Mouse (Mus musculus): ENCODE measurements at regions not wholly inside any gene's neighbourhood (a gene's known extent, or its start where the extent isn't known, plus 50 kb on each side); places are given as distances from the start of the nearest gene placed in this dataset.

DNA sequence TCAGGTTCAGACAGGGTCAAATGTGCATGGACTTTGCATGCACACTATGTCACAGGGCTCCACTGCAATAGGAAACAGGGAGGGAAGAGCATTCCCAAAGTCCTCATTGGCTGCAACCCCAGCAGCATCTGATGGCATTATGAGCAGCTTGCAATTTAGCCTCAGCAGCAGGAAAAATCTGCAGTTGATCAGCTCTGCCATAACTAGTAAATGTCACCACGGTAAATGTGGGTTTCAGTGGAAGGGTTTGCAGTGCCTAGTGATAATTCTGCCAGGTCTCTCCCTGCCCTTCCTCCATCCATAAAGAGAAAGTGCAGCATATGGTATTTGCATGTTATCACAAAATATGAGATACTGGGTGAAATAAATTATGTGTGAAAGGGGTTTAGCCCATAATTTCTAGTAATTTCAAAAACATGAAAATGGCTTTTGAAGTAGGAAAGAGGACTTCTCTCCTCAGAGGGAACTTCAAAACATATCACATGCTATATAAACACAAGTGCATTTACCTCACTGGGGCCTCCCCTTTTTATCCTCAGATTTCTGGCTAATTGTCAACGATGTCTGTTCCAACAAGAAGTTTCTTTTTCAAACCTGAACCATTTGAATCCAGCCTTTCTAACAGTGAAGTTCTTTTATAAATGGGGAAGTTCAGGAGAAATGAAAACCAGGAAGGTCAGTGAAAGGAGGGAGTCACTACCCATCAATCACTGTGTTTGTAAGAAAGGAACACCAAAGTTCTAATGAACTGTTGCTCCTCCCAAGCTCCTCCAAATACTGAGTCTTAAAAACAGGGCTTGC, 303.5 kb downstream of the Meis1 start:
- no peak overlapping the region for H3K4me2 ChIP-seq (ENCODE audit: low read depth, low read length)
- no peak overlapping the region for H3K4me3 ChIP-seq (ENCODE audit: low read depth, low read length)
- TF ChIP-seq EP300 (IDR thresholded peaks at IDR 0.05; ENCODE audit: low read depth) (no peak), CTCF (IDR thresholded peaks at IDR 0.05; ENCODE audit: low read depth) (no peak)
- ATAC-seq (ENCODE audit: insufficient read depth, low read depth) (no peak), DNase-seq (ENCODE audit: low spot score) (no peak)
- no peaks in the 10 kb centered on the region for H3K27me3 ChIP-seq (ENCODE audit: control insufficient read depth, insufficient read depth, low read length)
- no peak overlapping the region for H3K9ac ChIP-seq (replicated peaks; ENCODE audit: low read depth, low read length)
- H3K36me3 ChIP-seq (replicated peaks; ENCODE audit: control insufficient read depth, insufficient read depth, low read length) = no peaks in the 10 kb centered on the region
- H3K27ac ChIP-seq (ENCODE audit: low read depth) = no peak overlapping the region
- H3K4me1 ChIP-seq (ENCODE audit: control insufficient read depth, insufficient read depth) = no peaks in the 10 kb centered on the region
- no peaks in the 10 kb centered on the region for H3K9me3 ChIP-seq (replicated peaks; ENCODE audit: control insufficient read depth, low read length)
- WGBS = 54% methylated on average over 2 of the region's 2 CpGs

DNA sequence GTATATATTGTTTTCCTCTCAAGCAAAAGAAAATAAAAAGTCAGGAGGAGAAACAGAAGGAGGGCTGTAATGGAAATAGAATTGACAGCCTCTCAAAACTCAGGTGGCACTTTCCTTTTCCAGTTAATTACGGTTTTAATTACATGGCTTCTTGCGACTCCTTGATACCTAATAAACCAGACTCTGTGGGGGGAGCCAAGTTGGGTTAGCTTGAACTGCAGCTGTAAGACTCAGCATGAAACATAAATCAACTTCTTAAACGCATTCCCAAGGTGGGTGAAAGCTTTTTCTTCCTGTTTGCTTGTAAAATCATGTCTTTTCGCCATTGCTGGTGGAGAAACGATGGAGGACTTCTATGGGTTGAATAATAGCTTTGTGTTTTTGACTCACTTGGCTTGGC, 304.4 kb downstream of the Meis1 start:
- WGBS = 80% methylated on average over 5 of the region's 5 CpGs
- Histone ChIP-seq H3K9me3 (replicated peaks; ENCODE audit: control insufficient read depth, low read length) (no peaks in the 10 kb centered on the region), H3K9ac (replicated peaks; ENCODE audit: low read depth, low read length) (no peak overlapping the region), H3K27ac (ENCODE audit: low read depth) (no peak overlapping the region), H3K4me2 (ENCODE audit: low read depth, low read length) (no peak overlapping the region), H3K4me1 (ENCODE audit: control insufficient read depth, insufficient read depth) (no peaks in the 10 kb centered on the region), H3K36me3 (replicated peaks; ENCODE audit: control insufficient read depth, insufficient read depth, low read length) (no peaks in the 10 kb centered on the region), H3K27me3 (ENCODE audit: control insufficient read depth, insufficient read depth, low read length) (no peaks in the 10 kb centered on the region), H3K4me3 (ENCODE audit: low read depth, low read length) (no peak overlapping the region)
- no peak for DNase-seq (ENCODE audit: low spot score)
- no peak for TF ChIP-seq CTCF (IDR thresholded peaks at IDR 0.05; ENCODE audit: low read depth)
- no peak for TF ChIP-seq EP300 (IDR thresholded peaks at IDR 0.05; ENCODE audit: low read depth)
- no peak for ATAC-seq (ENCODE audit: insufficient read depth, low read depth)

DNA sequence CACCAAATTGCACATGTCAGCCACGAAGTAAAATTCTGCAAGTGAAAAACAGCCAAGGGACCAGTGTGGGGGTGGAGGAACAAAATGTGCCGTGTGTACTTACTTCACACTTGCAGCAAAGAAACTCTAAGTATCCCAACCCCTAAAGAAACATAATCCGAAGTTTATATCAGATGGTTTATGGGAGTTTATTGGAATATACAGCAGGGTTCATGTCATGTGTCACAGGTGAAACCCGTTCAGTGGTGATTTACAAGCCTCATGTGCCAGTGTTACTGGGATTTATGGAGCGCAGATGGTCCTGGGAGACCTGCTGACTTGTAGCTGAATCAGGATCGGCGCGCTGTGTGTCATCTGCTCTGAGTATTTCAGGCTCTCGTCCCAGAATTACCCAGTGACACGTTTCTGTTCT, 306.1 kb downstream of the Meis1 start:
- Histone ChIP-seq H3K4me1 (ENCODE audit: control insufficient read depth, insufficient read depth) (no peaks in the 10 kb centered on the region), H3K9me3 (replicated peaks; ENCODE audit: control insufficient read depth, low read length) (no peaks in the 10 kb centered on the region), H3K27ac (ENCODE audit: low read depth) (no peak overlapping the region), H3K36me3 (replicated peaks; ENCODE audit: control insufficient read depth, insufficient read depth, low read length) (no peaks in the 10 kb centered on the region), H3K4me3 (ENCODE audit: low read depth, low read length) (no peak overlapping the region), H3K9ac (replicated peaks; ENCODE audit: low read depth, low read length) (no peak overlapping the region), H3K27me3 (ENCODE audit: control insufficient read depth, insufficient read depth, low read length) (no peaks in the 10 kb centered on the region), H3K4me2 (ENCODE audit: low read depth, low read length) (no peak overlapping the region)
- DNase-seq (ENCODE audit: low spot score) (no peak), ATAC-seq (ENCODE audit: insufficient read depth, low read depth) (no peak)
- no peak for TF ChIP-seq CTCF (IDR thresholded peaks at IDR 0.05; ENCODE audit: low read depth)
- TF ChIP-seq EP300 (IDR thresholded peaks at IDR 0.05; ENCODE audit: low read depth) = no peak
- WGBS = 74% methylated on average over 10 of the region's 10 CpGs

GRCm38 (mm10) chr11:18709628-18710027, 309.2 kb downstream of the Meis1 start:
- Histone ChIP-seq H3K27me3 (ENCODE audit: control insufficient read depth, insufficient read depth, low read length) (no peaks in the 10 kb centered on the region), H3K4me3 (ENCODE audit: low read depth, low read length) (no peak overlapping the region), H3K36me3 (replicated peaks; ENCODE audit: control insufficient read depth, insufficient read depth, low read length) (no peaks in the 10 kb centered on the region), H3K9me3 (replicated peaks; ENCODE audit: control insufficient read depth, low read length) (no peaks in the 10 kb centered on the region), H3K9ac (replicated peaks; ENCODE audit: low read depth, low read length) (no peak overlapping the region), H3K27ac (ENCODE audit: low read depth) (no peak overlapping the region), H3K4me1 (ENCODE audit: control insufficient read depth, insufficient read depth) (no peaks in the 10 kb centered on the region), H3K4me2 (ENCODE audit: low read depth, low read length) (no peak overlapping the region)
- DNase-seq (ENCODE audit: low spot score) = no peak
- no peak for TF ChIP-seq EP300 (IDR thresholded peaks at IDR 0.05; ENCODE audit: low read depth)
- 63% methylated on average over 3 of the region's 3 CpGs for WGBS
- ATAC-seq (ENCODE audit: insufficient read depth, low read depth) = no peak

GRCm38 (mm10) chr11:18681593-18681992, 337.2 kb downstream of the Meis1 start:
- H3K4me1 ChIP-seq (ENCODE audit: control insufficient read depth, insufficient read depth) = no peaks in the 10 kb centered on the region
- H3K4me2 ChIP-seq (ENCODE audit: low read depth, low read length) = no peak overlapping the region
- no peaks in the 10 kb centered on the region for H3K27me3 ChIP-seq (ENCODE audit: control insufficient read depth, insufficient read depth, low read length)
- no peaks in the 10 kb centered on the region for H3K9me3 ChIP-seq (replicated peaks; ENCODE audit: control insufficient read depth, low read length)
- no peaks in the 10 kb centered on the region for H3K36me3 ChIP-seq (replicated peaks; ENCODE audit: control insufficient read depth, insufficient read depth, low read length)
- H3K27ac ChIP-seq (ENCODE audit: low read depth) = no peak overlapping the region
- WGBS = 60% methylated on average over 6 of the region's 6 CpGs
- ATAC-seq (ENCODE audit: insufficient read depth, low read depth) = no peak
- no peak for DNase-seq (ENCODE audit: low spot score)
- no peak overlapping the region for H3K4me3 ChIP-seq (ENCODE audit: low read depth, low read length)
- TF ChIP-seq CTCF (IDR thresholded peaks at IDR 0.05; ENCODE audit: low read depth) (no peak), EP300 (IDR thresholded peaks at IDR 0.05; ENCODE audit: low read depth) (no peak)
- no peak overlapping the region for H3K9ac ChIP-seq (replicated peaks; ENCODE audit: low read depth, low read length)

- DNase-seq (ENCODE audit: low spot score) = no peak
- Histone ChIP-seq H3K4me2 (ENCODE audit: low read depth, low read length) (no peak overlapping the region), H3K27ac (ENCODE audit: low read depth) (no peak overlapping the region), H3K4me3 (ENCODE audit: low read depth, low read length) (no peak overlapping the region), H3K4me1 (ENCODE audit: control insufficient read depth, insufficient read depth) (no peaks in the 10 kb centered on the region), H3K9ac (replicated peaks; ENCODE audit: low read depth, low read length) (no peak overlapping the region), H3K27me3 (ENCODE audit: control insufficient read depth, insufficient read depth, low read length) (no peaks in the 10 kb centered on the region), H3K9me3 (replicated peaks; ENCODE audit: control insufficient read depth, low read length) (no peaks in the 10 kb centered on the region), H3K36me3 (replicated peaks; ENCODE audit: control insufficient read depth, insufficient read depth, low read length) (no peaks in the 10 kb centered on the region)
- TF ChIP-seq EP300 (IDR thresholded peaks at IDR 0.05; ENCODE audit: low read depth) (no peak), CTCF (IDR thresholded peaks at IDR 0.05; ENCODE audit: low read depth) (no peak)
- WGBS = 87% methylated on average over 2 of the region's 2 CpGs
- ATAC-seq (ENCODE audit: insufficient read depth, low read depth) = no peak
These were observed 341.9 kb downstream of the Meis1 start for GRCm38 (mm10) chr11:18676876-18677275.
